Mouse (Mus musculus) Muller cell, postnatal 12 days (primary cell): ENCODE data around the gene Flt3.

Experiments used
- DNase-seq: peaks from one replicate; pipeline ENCODE4 v3.0.0-alpha.2; 2015; ENCODE audit errors: inconsistent ontology term

The Flt3 gene

DNA sequence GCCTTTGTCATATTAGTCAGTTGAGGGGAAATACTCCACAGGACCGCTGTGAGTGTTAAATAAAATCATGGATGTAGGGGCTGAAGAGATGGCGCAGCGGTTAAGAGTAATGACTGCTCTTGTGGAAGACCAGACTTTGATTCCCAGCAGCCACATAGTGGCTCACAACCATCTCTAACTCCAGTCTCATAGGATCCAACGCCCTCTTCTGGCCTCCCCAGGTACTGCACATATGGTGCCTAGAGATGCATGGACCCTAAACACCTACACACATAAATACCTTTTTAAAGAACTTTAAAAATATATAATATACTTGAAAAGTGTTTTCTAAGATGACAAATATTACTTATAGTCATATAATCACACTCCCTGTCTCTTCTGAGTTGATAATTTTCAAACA is 115.9 kb downstream of the Flt3 start:
- no peak for DNase-seq
